Mouse (Mus musculus) ES-Bruce4 (cell line): ENCODE measurements around the gene Naa15. TPM values are rescaled to one million over a fixed set of nuclear protein-coding genes. Genes with fewer than 3 reads are reported as not detected.
A peak's percentile ranks its signal among the peaks of the same experiment; 100 is the strongest.

Experiments used
- H3K27ac ChIP-seq: 2 replicates; pipeline ENCODE4 v1.5.1; 2012; ENCODE audit warnings: low read length, inconsistent platforms; ENCODE audit not compliant: insufficient read depth
- H3K27me3 ChIP-seq: 2 replicates; pipeline ENCODE4 v1.6.1; 2012; ENCODE audit warnings: mild to moderate bottlenecking, low read length, inconsistent platforms; ENCODE audit not compliant: control insufficient read depth, poor library complexity, insufficient read depth, severe bottlenecking
- H3K36me3 ChIP-seq: 2 replicates; pipeline ENCODE4 v1.6.1; 2012; ENCODE audit warnings: inconsistent platforms, mild to moderate bottlenecking, low read length, moderate library complexity; ENCODE audit not compliant: control insufficient read depth, poor library complexity, insufficient read depth, severe bottlenecking
- H3K4me1 ChIP-seq: one replicate; pipeline ENCODE4 v1.8.1; 2011; ENCODE audit warnings: low read length; ENCODE audit not compliant: control insufficient read depth, insufficient read depth
- H3K4me3 ChIP-seq: 2 replicates; pipeline ENCODE4 v1.5.1; 2011; ENCODE audit warnings: low read depth, mild to moderate bottlenecking, low read length
- H3K9ac ChIP-seq: 2 replicates; pipeline ENCODE4 v1.6.1; 2012; ENCODE audit warnings: low read depth, mild to moderate bottlenecking, inconsistent platforms; ENCODE audit not compliant: poor library complexity, severe bottlenecking
- H3K9me3 ChIP-seq: replicated peaks from 2 replicates; pipeline ENCODE4 v1.6.1; 2012; ENCODE audit warnings: mild to moderate bottlenecking, low read length, inconsistent platforms; ENCODE audit not compliant: control insufficient read depth, poor library complexity, insufficient read depth, severe bottlenecking
- CTCF ChIP-seq: IDR thresholded peaks from one replicate; pipeline ENCODE4 v1.8.1; 2011; ENCODE audit warnings: low read depth, low read length
- EP300 ChIP-seq: IDR thresholded peaks from 2 replicates; pipeline ENCODE4 v1.6.1; 2011; ENCODE audit warnings: low read depth, low read length; ENCODE audit not compliant: insufficient read depth
- POLR2A ChIP-seq: IDR thresholded peaks from one replicate; pipeline ENCODE4 v1.8.1; 2011; ENCODE audit warnings: low read length; ENCODE audit not compliant: insufficient read depth
- polyA plus RNA-seq: library from polyadenylated mRNA; stranded (reverse); fragments of >200 nt; gene quantifications from 2 replicates; pipeline ENCODE4 v1.2.4, GENCODE M21; 2011; ENCODE audit warnings: low read depth; ENCODE audit not compliant: missing spikeins, insufficient read depth, insufficient read length

Gene Naa15
- polyA plus RNA-seq, 1 experiment, result 197 TPM

- Histone ChIP-seq H3K27me3 (no peaks in the 10 kb centered on the region), H3K4me3 (no peak overlapping the region), H3K27ac (no peak overlapping the region), H3K9ac (no peak overlapping the region), H3K9me3 (no peaks in the 10 kb centered on the region), H3K4me1 (no peaks in the 10 kb centered on the region), H3K36me3 (no peaks in the 10 kb centered on the region)
- TF ChIP-seq POLR2A, result no peak
- no peak for TF ChIP-seq EP300
- TF ChIP-seq CTCF, result no peak
Measured at GRCm38 (mm10) chr3:51373544-51373943, 41.4 kb upstream of the Naa15 start.

- H3K9ac ChIP-seq, result no peak overlapping the region
- no peak overlapping the region for H3K27ac ChIP-seq
- H3K36me3 ChIP-seq, result no peaks in the 10 kb centered on the region
- H3K4me1 ChIP-seq, result no peaks in the 10 kb centered on the region
- no peaks in the 10 kb centered on the region for H3K9me3 ChIP-seq
- no peak for TF ChIP-seq POLR2A
- peak; percentile 28 for TF ChIP-seq CTCF
- no peak overlapping the region for H3K4me3 ChIP-seq
- H3K27me3 ChIP-seq, result no peaks in the 10 kb centered on the region
Measured at GRCm38 (mm10) chr3:51375307-51376265, 39.4 kb upstream of the Naa15 start.

- Histone ChIP-seq H3K4me1 (no peaks in the 10 kb centered on the region), H3K36me3 (no peaks in the 10 kb centered on the region), H3K27ac (peak overlapping the region; percentile 21; the same call in 1 of the 2 replicates), H3K9ac (peak overlapping the region; percentile 52), H3K9me3 (no peaks in the 10 kb centered on the region), H3K4me3 (peak overlapping the region; percentile 43), H3K27me3 (no peaks in the 10 kb centered on the region)
- TF ChIP-seq CTCF (no peak), POLR2A (no peak)
Measured at GRCm38 (mm10) chr3:51377878-51378664, 36.9 kb upstream of the Naa15 start.

- no peak for TF ChIP-seq POLR2A
- TF ChIP-seq EP300, result no peak
- TF ChIP-seq CTCF, result no peak
- peak overlapping the region; percentile 43 for H3K4me3 ChIP-seq
- no peaks in the 10 kb centered on the region for H3K27me3 ChIP-seq
- H3K27ac ChIP-seq, result no peak overlapping the region
- no peaks in the 10 kb centered on the region for H3K9me3 ChIP-seq
- peak overlapping the region; percentile 52 for H3K9ac ChIP-seq
- H3K4me1 ChIP-seq, result no peaks in the 10 kb centered on the region
- no peaks in the 10 kb centered on the region for H3K36me3 ChIP-seq
Measured at GRCm38 (mm10) chr3:51378665-51378946, 36.3 kb upstream of the Naa15 start.

GRCm38 (mm10) chr3:51379786-51380659, 34.9 kb upstream of the Naa15 start:
- Histone ChIP-seq H3K9ac (no peak overlapping the region), H3K36me3 (no peaks in the 10 kb centered on the region), H3K4me1 (no peaks in the 10 kb centered on the region), H3K4me3 (no peak overlapping the region), H3K27me3 (no peaks in the 10 kb centered on the region), H3K27ac (no peak overlapping the region), H3K9me3 (no peaks in the 10 kb centered on the region)
- TF ChIP-seq POLR2A (no peak), EP300 (no peak), CTCF (no peak)
